Mouse (Mus musculus) liver, embryonic 13.5 days (tissue): Measurements from ENCODE around the gene Ubap2. TPM values are rescaled to one million over a fixed set of nuclear protein-coding genes. Genes with fewer than 3 reads are reported as not detected.

Experiments
- ATAC-seq: fragments of 200-750 bp; cut with Nextera tagmentation; 2 replicates; pipeline ENCODE4 v1.8.0; 2017; ENCODE audit warnings: low read depth, mild to moderate bottlenecking, moderate number of reproducible peaks, moderate library complexity
- DNase-seq: peaks from one replicate; pipeline ENCODE4 v3.0.0; 2022
- H3K27ac ChIP-seq: fragments of 300-500 bp; sonication (generic); 2 replicates; pipeline ENCODE4 v1.5.1; 2015; ENCODE audit warnings: moderate library complexity, mild to moderate bottlenecking, inconsistent platforms
- H3K27me3 ChIP-seq: fragments of 300-500 bp; sonication (generic); 2 replicates; pipeline ENCODE4 v1.6.1; 2015; ENCODE audit warnings: mild to moderate bottlenecking, inconsistent platforms
- H3K36me3 ChIP-seq: fragments of 300-500 bp; sonication (generic); 2 replicates; pipeline ENCODE4 v1.6.1; 2015; ENCODE audit warnings: mild to moderate bottlenecking, inconsistent platforms
- H3K4me1 ChIP-seq: fragments of 300-500 bp; sonication (generic); replicated peaks from 2 replicates; pipeline ENCODE4 v1.6.1; 2015; ENCODE audit warnings: inconsistent platforms
- H3K4me2 ChIP-seq: fragments of 300-500 bp; sonication (generic); 2 replicates; pipeline ENCODE4 v1.6.1; 2015; ENCODE audit warnings: inconsistent platforms, mild to moderate bottlenecking, moderate library complexity
- H3K4me3 ChIP-seq: fragments of 300-500 bp; sonication (generic); replicated peaks from 2 replicates; pipeline ENCODE4 v1.5.1; 2015; ENCODE audit warnings: mild to moderate bottlenecking, inconsistent platforms
- H3K9ac ChIP-seq: fragments of 300-500 bp; sonication (generic); 2 replicates; pipeline ENCODE4 v1.6.1; 2015; ENCODE audit warnings: mild to moderate bottlenecking, inconsistent platforms
- H3K9me3 ChIP-seq: fragments of 300-500 bp; sonication (generic); replicated peaks from 2 replicates; pipeline ENCODE4 v1.6.1; 2016; ENCODE audit warnings: inconsistent platforms
- WGBS: fragments of 180-500 bp; shearing (Covaris S2); methylation state at CpG from one replicate; pipeline ENCODE4 v1.1.7; 2015; ENCODE audit not compliant: insufficient replicate concordance; 5-methylcytosine and 5-hydroxymethylcytosine counted together
- polyA plus RNA-seq: library from polyadenylated mRNA; unstranded; fragments of >200 nt; fragmentation: Nextera tagmentation; extraction: Ambion mirVana; gene quantifications from 2 replicates; pipeline ENCODE4 v1.2.1, GENCODE M21; 2015

Ubap2 gene
- polyA plus RNA-seq, 1 experiment from 2014 or later: 25.2 TPM

- Histone ChIP-seq H3K36me3 (peaks cover 98% of the 10 kb centered on the region), H3K4me2 (no peak overlapping the region), H3K27ac (no peak overlapping the region), H3K27me3 (no peaks in the 10 kb centered on the region), H3K4me3 (no peak overlapping the region), H3K9me3 (no peaks in the 10 kb centered on the region), H3K4me1 (peaks cover 9% of the 10 kb centered on the region), H3K9ac (no peak overlapping the region)
- DNase-seq (no peak), ATAC-seq (0 out of 2 replicates have a peak, but pooled peaks have one; percentile 2)
- 79% methylated on average over 3 of the region's 3 CpGs for WGBS
Observed at GRCm38 (mm10) chr4:41196861-41197610, 77.9 kb downstream of the Ubap2 start.

GRCm38 (mm10) chr4:41195328-41195727, 79.6 kb downstream of the Ubap2 start:
- Histone ChIP-seq H3K9me3 (no peaks in the 10 kb centered on the region), H3K4me3 (no peak overlapping the region), H3K36me3 (peaks cover 98% of the 10 kb centered on the region), H3K9ac (no peak overlapping the region), H3K4me2 (no peak overlapping the region), H3K27ac (no peak overlapping the region), H3K4me1 (peaks cover 9% of the 10 kb centered on the region), H3K27me3 (no peaks in the 10 kb centered on the region)
- DNase-seq (no peak), ATAC-seq (no peak)
- WGBS: 90% methylated on average over 15 of the region's 15 CpGs

GRCm38 (mm10) chr4:41192544-41193512, 82.1 kb downstream of the Ubap2 start:
- Histone ChIP-seq H3K9me3 (no peaks in the 10 kb centered on the region), H3K27me3 (no peaks in the 10 kb centered on the region), H3K9ac (no peak overlapping the region), H3K4me1 (peaks cover 9% of the 10 kb centered on the region), H3K4me2 (no peak overlapping the region), H3K27ac (no peak overlapping the region; the same call in 1 of the 2 replicates), H3K36me3 (peaks cover 96% of the 10 kb centered on the region), H3K4me3 (no peak overlapping the region)
- DNase-seq (no peak), ATAC-seq (no peak)
- WGBS: 36% methylated on average over 14 of the region's 14 CpGs

- WGBS: 73% methylated on average over 2 of the region's 2 CpGs
- Histone ChIP-seq H3K27me3 (no peaks in the 10 kb centered on the region), H3K9ac (no peak overlapping the region), H3K36me3 (peaks cover 83% of the 10 kb centered on the region), H3K27ac (no peak overlapping the region), H3K4me1 (peaks cover 15% of the 10 kb centered on the region), H3K4me2 (no peak overlapping the region), H3K4me3 (no peak overlapping the region), H3K9me3 (no peaks in the 10 kb centered on the region)
- ATAC-seq: no peak
- no peak for DNase-seq
Observed at GRCm38 (mm10) chr4:41189809-41190208, 85.1 kb downstream of the Ubap2 start.

DNA sequence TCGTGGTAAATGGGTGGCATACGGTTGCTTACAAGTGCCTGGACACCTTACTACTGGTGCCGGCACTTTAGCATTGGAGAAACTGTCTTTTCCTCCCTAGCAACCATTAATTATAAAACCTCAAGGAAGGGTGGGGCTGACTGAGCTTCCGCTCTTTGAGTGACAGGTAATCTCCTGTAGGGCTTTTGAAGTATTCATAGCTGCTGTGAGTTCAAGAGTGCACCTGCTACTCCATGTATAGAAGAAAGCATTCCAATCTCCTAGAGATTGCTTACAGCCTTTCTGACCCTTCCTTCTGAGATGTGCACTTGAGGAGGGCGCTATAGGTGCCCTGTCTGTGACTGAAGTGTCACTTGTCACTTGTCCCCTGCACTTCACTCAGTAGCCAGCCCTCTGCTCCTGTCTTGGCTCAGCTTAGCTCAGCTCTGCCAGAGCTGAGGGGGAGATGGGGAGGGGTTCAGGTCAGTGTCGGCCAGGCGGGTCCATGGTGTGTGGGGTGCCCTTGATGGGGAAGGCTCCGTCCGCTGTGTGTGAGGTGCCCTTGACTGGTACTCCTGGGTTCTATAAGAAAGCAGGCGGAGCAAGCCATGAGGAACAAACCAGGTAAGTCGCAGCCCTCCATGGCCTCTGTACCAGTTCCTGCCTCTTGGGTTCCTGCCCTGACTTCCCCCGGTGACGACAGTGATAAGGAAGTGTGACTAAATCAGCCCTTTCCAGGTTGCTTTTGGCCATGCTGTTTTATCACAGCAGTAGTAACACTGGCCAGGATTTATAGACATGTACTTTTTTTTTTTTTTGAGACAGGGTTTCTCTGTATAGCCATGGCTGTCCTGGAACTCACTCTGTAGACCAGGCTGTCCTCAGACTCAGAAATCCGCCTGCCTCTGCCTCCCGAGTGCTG, 94.9 kb downstream of the Ubap2 start:
- H3K36me3 ChIP-seq: peaks cover 61% of the 10 kb centered on the region
- peak; percentile 26; the same call in 1 of the 2 replicates for ATAC-seq
- H3K4me2 ChIP-seq: no peak overlapping the region
- WGBS: 62% methylated on average over 15 of the region's 15 CpGs
- no peak overlapping the region for H3K27ac ChIP-seq
- H3K4me1 ChIP-seq: peaks cover 6% of the 10 kb centered on the region
- no peak for DNase-seq
- no peak overlapping the region for H3K4me3 ChIP-seq
- H3K9ac ChIP-seq: no peak overlapping the region
- H3K27me3 ChIP-seq: no peaks in the 10 kb centered on the region
- no peaks in the 10 kb centered on the region for H3K9me3 ChIP-seq

- Histone ChIP-seq H3K4me1 (no peaks in the 10 kb centered on the region; the same call in 1 of the 2 replicates), H3K4me3 (no peak overlapping the region), H3K27ac (no peak overlapping the region), H3K4me2 (no peak overlapping the region), H3K9me3 (no peaks in the 10 kb centered on the region), H3K36me3 (peaks cover 37% of the 10 kb centered on the region), H3K27me3 (no peaks in the 10 kb centered on the region), H3K9ac (no peak overlapping the region)
- ATAC-seq (no peak), DNase-seq (no peak)
- WGBS: 76% methylated on average over 2 of the region's 2 CpGs
Observed at GRCm38 (mm10) chr4:41174631-41175030, 100.3 kb downstream of the Ubap2 start.

GRCm38 (mm10) chr4:41170970-41171369, 104.0 kb downstream of the Ubap2 start:
- no peak overlapping the region for H3K4me3 ChIP-seq
- peaks cover 33% of the 10 kb centered on the region for H3K36me3 ChIP-seq
- ATAC-seq: no peak

GRCm38 (mm10) chr4:41165693-41166475, 109.1 kb downstream of the Ubap2 start:
- WGBS: 39% methylated on average over 6 of the region's 6 CpGs
- peak; percentile 62 for DNase-seq
- H3K36me3 ChIP-seq: peaks cover 17% of the 10 kb centered on the region
- no peaks in the 10 kb centered on the region for H3K27me3 ChIP-seq
- H3K4me1 ChIP-seq: peaks cover 34% of the 10 kb centered on the region
- peak; percentile 66 for ATAC-seq
- H3K9ac ChIP-seq: peak overlapping the region; percentile 33; the same call in 1 of the 2 replicates
- peak overlapping the region; percentile 35 for H3K4me2 ChIP-seq
- H3K9me3 ChIP-seq: no peaks in the 10 kb centered on the region
- no peak overlapping the region for H3K4me3 ChIP-seq
- peak overlapping the region; percentile 63 for H3K27ac ChIP-seq

More at GRCm38 (mm10) chr4:41170970-41171369, 104.0 kb downstream of the Ubap2 start:
- H3K4me1 ChIP-seq: peaks cover 6% of the 10 kb centered on the region
- H3K4me2 ChIP-seq: no peak overlapping the region
- no peak overlapping the region for H3K27ac ChIP-seq
- WGBS: 82% methylated on average over 2 of the region's 2 CpGs
- no peaks in the 10 kb centered on the region for H3K27me3 ChIP-seq
- H3K9ac ChIP-seq: no peak overlapping the region
- DNase-seq: no peak
- no peaks in the 10 kb centered on the region for H3K9me3 ChIP-seq

- H3K36me3 ChIP-seq: peaks cover 16% of the 10 kb centered on the region
- H3K27ac ChIP-seq: peak overlapping the region; percentile 63
- 0 out of 2 replicates have a peak overlapping the region, but pooled peaks have one; percentile 33 for H3K9ac ChIP-seq
- DNase-seq (no peak), ATAC-seq (no peak)
- H3K9me3 ChIP-seq: no peaks in the 10 kb centered on the region
- H3K4me3 ChIP-seq: no peak overlapping the region
- H3K4me2 ChIP-seq: no peak overlapping the region
- peaks cover 43% of the 10 kb centered on the region for H3K4me1 ChIP-seq
- WGBS: 35% methylated on average over 2 of the region's 2 CpGs
- H3K27me3 ChIP-seq: no peaks in the 10 kb centered on the region
Observed at GRCm38 (mm10) chr4:41164974-41165373, 110.0 kb downstream of the Ubap2 start.

GRCm38 (mm10) chr4:41161232-41161631, 113.7 kb downstream of the Ubap2 start:
- peaks cover 2% of the 10 kb centered on the region; the same call in 1 of the 2 replicates for H3K36me3 ChIP-seq
- peak overlapping the region; percentile 50; the same call in 1 of the 2 replicates for H3K27ac ChIP-seq
- H3K4me3 ChIP-seq: no peak overlapping the region
- ATAC-seq: peak; percentile 68
- peaks cover 67% of the 10 kb centered on the region for H3K4me1 ChIP-seq
- WGBS: 72% methylated on average over 3 of the region's 3 CpGs
- no peak for DNase-seq
- H3K9me3 ChIP-seq: no peaks in the 10 kb centered on the region
- H3K4me2 ChIP-seq: no peak overlapping the region
- H3K9ac ChIP-seq: no peak overlapping the region
- H3K27me3 ChIP-seq: no peaks in the 10 kb centered on the region
